Mouse (Mus musculus) CH12.LX (cell line): Measurements from ENCODE around the gene Clspn. TPM values are rescaled to one million over a fixed set of nuclear protein-coding genes. Genes with fewer than 3 reads are reported as not detected.

Source experiments
- DNase-seq: peaks from one replicate; pipeline ENCODE4 v3.0.0-alpha.2; 2013; ENCODE audit errors: extremely low read depth
- H3K27ac ChIP-seq: 2 replicates; pipeline ENCODE4 v1.5.1; 2012; ENCODE audit warnings: low read depth, mild to moderate bottlenecking, control low read depth, moderate library complexity; ENCODE audit not compliant: insufficient read depth
- H3K27me3 ChIP-seq: replicated peaks from 2 replicates; pipeline ENCODE3; 2012; ENCODE audit warnings: inconsistent platforms
- H3K36me3 ChIP-seq, 2 experiments: replicated peaks in 1 of 2; 2 replicates each; pipeline versions ENCODE3 to v1.6.1; 2012; ENCODE audit warnings: inconsistent platforms in 1 of 2, low read length in 1 of 2, mild to moderate bottlenecking in 1 of 2, mixed read lengths in 1 of 2, moderate library complexity in 1 of 2; ENCODE audit not compliant: control insufficient read depth in 1 of 2, insufficient read depth in 1 of 2
- H3K4me1 ChIP-seq, 2 experiments: 2 replicates each; pipeline ENCODE4 v1.6.1; 2012; ENCODE audit warnings: inconsistent platforms in 1 of 2, moderate library complexity in 1 of 2; ENCODE audit not compliant: insufficient read depth in 2 of 2, control insufficient read depth in 1 of 2
- H3K4me2 ChIP-seq: 2 replicates; pipeline ENCODE4 v1.6.1; 2012; ENCODE audit warnings: low read depth, mild to moderate bottlenecking, control low read depth; ENCODE audit not compliant: poor library complexity, insufficient read depth, severe bottlenecking
- H3K4me3 ChIP-seq, 3 experiments: fragments of 150-350 bp in 1 of 3; sonication (generic) in 1 of 3; replicated peaks in 1 of 3; 2 replicates each; pipeline versions ENCODE3 to v1.5.1; 2011 to 2012; ENCODE audit warnings: low read depth in 2 of 3, low read length in 2 of 3, mild to moderate bottlenecking in 2 of 3, moderate library complexity in 2 of 3, control low read depth in 1 of 3, improper control_type of control experiment in 1 of 3, inconsistent platforms in 1 of 3, mixed read lengths in 1 of 3; ENCODE audit not compliant: poor library complexity in 1 of 3
- H3K79me2 ChIP-seq: replicated peaks from 2 replicates; pipeline ENCODE4 v1.6.1; 2012; ENCODE audit warnings: mild to moderate bottlenecking, moderate library complexity; ENCODE audit not compliant: control insufficient read depth, poor library complexity, insufficient read depth, severe bottlenecking; ENCODE audit errors: extremely low read depth
- H3K9ac ChIP-seq: 2 replicates; pipeline ENCODE4 v1.6.1; 2012; ENCODE audit warnings: low read depth, mild to moderate bottlenecking, control low read depth, moderate library complexity; ENCODE audit not compliant: insufficient read depth
- H3K9me3 ChIP-seq: replicated peaks from 2 replicates; pipeline ENCODE3; 2012; ENCODE audit warnings: low read length, inconsistent platforms, mixed read lengths
- BHLHE40 ChIP-seq: IDR thresholded peaks from 2 replicates; pipeline ENCODE4 v1.6.1; 2011; ENCODE audit warnings: mild to moderate bottlenecking, low read depth, low read length, improper control_type of control experiment
- CHD2 ChIP-seq: IDR thresholded peaks from 2 replicates; pipeline ENCODE4 v1.6.1; 2011; ENCODE audit warnings: low read length, improper control_type of control experiment
- CTCF ChIP-seq, 2 experiments: IDR thresholded peaks in 1 of 2; conservative IDR thresholded peaks in 1 of 2; 2 replicates each; pipeline ENCODE4 v1.5.1; 2011 to 2012; ENCODE audit warnings: low read depth in 2 of 2, low read length in 2 of 2, improper control_type of control experiment in 1 of 2, inconsistent platforms in 1 of 2, mild to moderate bottlenecking in 1 of 2, moderate library complexity in 1 of 2
- ELF1 ChIP-seq: IDR thresholded peaks from 2 replicates; pipeline ENCODE4 v1.6.1; 2014; ENCODE audit warnings: low read depth, mild to moderate bottlenecking, inconsistent platforms, low read length, improper control_type of control experiment
- EP300 ChIP-seq: IDR thresholded peaks from 2 replicates; pipeline ENCODE4 v1.6.1; 2011; ENCODE audit warnings: low read length, improper control_type of control experiment
- HCFC1 ChIP-seq: IDR thresholded peaks from 2 replicates; pipeline ENCODE4 v1.6.1; 2012; ENCODE audit warnings: low read depth, mild to moderate bottlenecking, inconsistent platforms, low read length, improper control_type of control experiment
- IRF4 ChIP-seq: IDR thresholded peaks from 2 replicates; pipeline ENCODE4 v1.6.1; 2014; ENCODE audit warnings: low read depth, mild to moderate bottlenecking, inconsistent platforms, low read length, improper control_type of control experiment
- JUND ChIP-seq: conservative IDR thresholded peaks from 2 replicates; pipeline ENCODE4 v1.6.1; 2011; ENCODE audit warnings: low read depth, low read length, improper control_type of control experiment
- KAT2A ChIP-seq: IDR thresholded peaks from 2 replicates; pipeline ENCODE4 v1.6.1; 2012; ENCODE audit warnings: low read length, improper control_type of control experiment, inconsistent platforms; ENCODE audit not compliant: insufficient replicate concordance
- MAFK ChIP-seq: IDR thresholded peaks from 2 replicates; pipeline ENCODE4 v1.6.1; 2011; ENCODE audit warnings: low read length, improper control_type of control experiment; ENCODE audit not compliant: insufficient replicate concordance
- MEF2A ChIP-seq: IDR thresholded peaks from 2 replicates; pipeline ENCODE4 v1.6.1; 2014; ENCODE audit warnings: low read depth, mild to moderate bottlenecking, inconsistent platforms, low read length, improper control_type of control experiment, borderline replicate concordance
- MYC ChIP-seq: IDR thresholded peaks from 2 replicates; pipeline ENCODE4 v1.6.1; 2011; ENCODE audit warnings: low read depth, mild to moderate bottlenecking, improper control_type of control experiment, low read length
- NELFE ChIP-seq: IDR thresholded peaks from 2 replicates; pipeline ENCODE4 v1.6.1; 2011; ENCODE audit warnings: low read depth, low read length, improper control_type of control experiment
- NRF1 ChIP-seq: IDR thresholded peaks from 2 replicates; pipeline ENCODE4 v1.6.1; 2014; ENCODE audit warnings: low read depth, mild to moderate bottlenecking, inconsistent platforms, low read length, improper control_type of control experiment, moderate library complexity
- PAX5 ChIP-seq: IDR thresholded peaks from 2 replicates; pipeline ENCODE4 v1.6.1; 2012; ENCODE audit warnings: low read length, inconsistent platforms, mixed read lengths
- POLR2A ChIP-seq: IDR thresholded peaks from 2 replicates; pipeline ENCODE4 v1.6.1; 2011; ENCODE audit warnings: low read depth, mild to moderate bottlenecking, improper control_type of control experiment, low read length
- RAD21 ChIP-seq: IDR thresholded peaks from 2 replicates; pipeline ENCODE4 v1.6.1; 2011; ENCODE audit warnings: low read depth, mild to moderate bottlenecking, low read length, improper control_type of control experiment, moderate library complexity
- RCOR1 ChIP-seq: conservative IDR thresholded peaks from 2 replicates; pipeline ENCODE4 v1.6.1; 2012; ENCODE audit warnings: low read depth, mild to moderate bottlenecking, inconsistent platforms, low read length, improper control_type of control experiment
- SIN3A ChIP-seq: IDR thresholded peaks from 2 replicates; pipeline ENCODE4 v1.6.1; 2012; ENCODE audit warnings: low read length, improper control_type of control experiment, inconsistent platforms
- SMC3 ChIP-seq: IDR thresholded peaks from 2 replicates; pipeline ENCODE4 v1.6.1; 2011; ENCODE audit warnings: low read depth, low read length, improper control_type of control experiment
- TBP ChIP-seq: conservative IDR thresholded peaks from 2 replicates; pipeline ENCODE4 v1.6.1; 2011; ENCODE audit warnings: low read depth, low read length, improper control_type of control experiment
- TCF12 ChIP-seq: IDR thresholded peaks from 2 replicates; pipeline ENCODE4 v1.6.1; 2014; ENCODE audit warnings: low read depth, mild to moderate bottlenecking, inconsistent platforms, low read length, improper control_type of control experiment
- UBTF ChIP-seq: IDR thresholded peaks from 2 replicates; pipeline ENCODE4 v1.6.1; 2012; ENCODE audit warnings: low read depth, mild to moderate bottlenecking, inconsistent platforms, low read length, improper control_type of control experiment, moderate library complexity
- USF1 ChIP-seq: IDR thresholded peaks from 2 replicates; pipeline ENCODE4 v1.6.1; 2014; ENCODE audit warnings: low read depth, mild to moderate bottlenecking, inconsistent platforms, low read length, improper control_type of control experiment
- ZC3H11A ChIP-seq: IDR thresholded peaks from 2 replicates; pipeline ENCODE4 v1.6.1; 2012; ENCODE audit warnings: low read depth, mild to moderate bottlenecking, inconsistent platforms, low read length, improper control_type of control experiment
- ZNF384 ChIP-seq: IDR thresholded peaks from 2 replicates; pipeline ENCODE4 v1.6.1; 2012; ENCODE audit warnings: low read depth, low read length, improper control_type of control experiment, inconsistent platforms
- dilution Hi-C: fragments of 300-500 bp; cut with MboI; formaldehyde crosslinking; loops from 2 replicates; pipeline ENCODE4 v1.14.3; 2020; ENCODE audit warnings: low sequenced_read_pairs; ENCODE audit not compliant: extremely low pct_unique_long_range_greater_than_20kb, extremely low pct_ligation_motif_present
- in situ Hi-C: fragments of 300-500 bp; cut with MboI; formaldehyde crosslinking; loops from 3 replicates; pipeline ENCODE4 v1.14.3; 2019; ENCODE audit warnings: low sequenced_read_pairs, low pct_ligation_motif_present, low pct_unique_long_range_greater_than_20kb, mixed read lengths
- polyA plus RNA-seq: library from polyadenylated mRNA; unstranded; fragments of >175 nt; gene quantifications from 2 replicates; pipeline ENCODE4 v1.2.1, GENCODE M21; 2012; ENCODE audit warnings: low read depth; ENCODE audit not compliant: insufficient read length
- total RNA-seq, 2 experiments: library from RNA; depleted of rRNA; stranded (reverse); fragments of 300-350 nt in 1 of 2; fragments of >200 nt in 1 of 2; gene quantifications; 2 replicates each; pipeline ENCODE4 v1.2.3; 2012 to 2014

The Clspn gene
- total and polyA plus RNA-seq, 3 experiments = 25.5 to 90.0 (median 34.9) TPM

- Histone ChIP-seq H3K36me3 (peaks cover 54 to 65% of the 10 kb centered on the region in 2 experiments), H3K4me1 (peaks cover 0 to 4% of the 10 kb centered on the region in 2 experiments; a peak in 2 of 4 replicates), H3K27ac (no peak overlapping the region), H3K4me3 (no peak overlapping the region), H3K79me2 (no peaks in the 10 kb centered on the region), H3K9ac (no peak overlapping the region), H3K4me2 (no peak overlapping the region), H3K9me3 (no peaks in the 10 kb centered on the region), H3K27me3 (no peaks in the 10 kb centered on the region)
- dilution Hi-C loops = no loop called here
- no peak for DNase-seq
- TF ChIP-seq EP300 = no peak
- TF ChIP-seq HCFC1 = no peak
- TF ChIP-seq SIN3A = no peak
- no peak for TF ChIP-seq TBP
- TF ChIP-seq JUND = no peak
- no peak for TF ChIP-seq ZNF384
- TF ChIP-seq NELFE = no peak
- no peak for TF ChIP-seq BHLHE40
- no peak for TF ChIP-seq MAFK
- no peak for TF ChIP-seq USF1
- no peak for TF ChIP-seq PAX5
- no peak for TF ChIP-seq UBTF
- TF ChIP-seq TCF12 = no peak
- TF ChIP-seq MEF2A = no peak
- no peak for TF ChIP-seq NRF1
- no peak for TF ChIP-seq POLR2A
- TF ChIP-seq ELF1 = no peak
- no peak for TF ChIP-seq MYC
- TF ChIP-seq KAT2A = no peak
- no peak for TF ChIP-seq CHD2
- in situ Hi-C loops = no loop called here
These were observed 35.3 kb downstream of the Clspn start for GRCm38 (mm10) chr4:126592039-126592438.

GRCm38 (mm10) chr4:126599971-126600754 lies 43.4 kb downstream of the Clspn start:
- Histone ChIP-seq H3K27ac (no peak overlapping the region), H3K36me3 (peaks cover 0 to 3% of the 10 kb centered on the region in 2 experiments), H3K79me2 (no peaks in the 10 kb centered on the region), H3K4me2 (peak overlapping the region; percentile 4; the same call in 1 of the 2 replicates), H3K27me3 (no peaks in the 10 kb centered on the region), H3K9ac (no peak overlapping the region), H3K9me3 (no peaks in the 10 kb centered on the region), H3K4me1 (peaks cover 0 to 18% of the 10 kb centered on the region in 2 experiments; a peak in 2 of 4 replicates), H3K4me3 (no peak overlapping the region)
- dilution Hi-C loops = no loop called here
- TF ChIP-seq SIN3A = no peak
- TF ChIP-seq CTCF (conservative IDR thresholded peaks at IDR 0.05 in 1 of 2, IDR thresholded peaks at IDR 0.05 in 1 of 2; ENCODE audit: low read depth in 2 of 2, low read length in 2 of 2) = peak; percentile 68 to 73
- TF ChIP-seq IRF4 = 0 out of 2 replicates have a peak, but pooled peaks have one; percentile 13
- TF ChIP-seq RCOR1 = no peak
- no peak for TF ChIP-seq KAT2A
- TF ChIP-seq ZC3H11A = peak; percentile 14; the same call in 1 of the 2 replicates
- peak; percentile 45; the same call in 1 of the 2 replicates for TF ChIP-seq ELF1
- peak; percentile 70 for TF ChIP-seq RAD21
- peak; percentile 69 for TF ChIP-seq SMC3
- DNase-seq = peak; percentile 61
- in situ Hi-C loops = loop anchor here (10.0 kb wide), 2 partner anchors 115 to 245 kb away; no protein-coding TSS in a partner anchor
